Mouse (Mus musculus): ENCODE measurements around the gene Btbd9.
"Not testable (repeated sequence)": the region's sequence is repeated elsewhere in the genome, so short reads cannot be mapped to it uniquely, and the experiment has no call there.

Gene Btbd9

GRCm38 (mm10) chr17:30553027-30553937 is 23.0 kb downstream of the Btbd9 start:
- peak; percentile 30 for DNase-seq

GRCm38 (mm10) chr17:30550774-30551107 is 25.5 kb downstream of the Btbd9 start:
- DNase-seq, result peak; percentile 78

- DNase-seq, result peak; percentile 26
Measured at GRCm38 (mm10) chr17:30549899-30550773, 26.2 kb downstream of the Btbd9 start.

- peak; percentile 23 for DNase-seq
Measured at GRCm38 (mm10) chr17:30539098-30539497, 37.2 kb downstream of the Btbd9 start.

- no peak for DNase-seq
Measured at GRCm38 (mm10) chr17:30536651-30537050, 39.6 kb downstream of the Btbd9 start.

GRCm38 (mm10) chr17:30533098-30533497 is 43.2 kb downstream of the Btbd9 start:
- no peak for DNase-seq

GRCm38 (mm10) chr17:30530542-30530940 is 45.7 kb downstream of the Btbd9 start:
- DNase-seq, result no peak

GRCm38 (mm10) chr17:30529632-30530541 is 46.4 kb downstream of the Btbd9 start:
- DNase-seq, result no peak

GRCm38 (mm10) chr17:30525405-30526295 is 50.6 kb downstream of the Btbd9 start:
- no peak for DNase-seq

- DNase-seq, result peak; percentile 26
Measured at GRCm38 (mm10) chr17:30524451-30524850, 51.8 kb downstream of the Btbd9 start.

- no peak for DNase-seq
Measured at GRCm38 (mm10) chr17:30523783-30524182, 52.5 kb downstream of the Btbd9 start.

GRCm38 (mm10) chr17:30522406-30523078 is 53.7 kb downstream of the Btbd9 start:
- DNase-seq, result no peak

- DNase-seq, result not testable (repeated sequence)
Measured at GRCm38 (mm10) chr17:30519172-30519512, 57.1 kb downstream of the Btbd9 start.

- no peak for DNase-seq
Measured at GRCm38 (mm10) chr17:30518431-30519171, 57.7 kb downstream of the Btbd9 start.

- no peak for DNase-seq
Measured at GRCm38 (mm10) chr17:30516580-30517340, 59.5 kb downstream of the Btbd9 start.

GRCm38 (mm10) chr17:30515401-30515800 is 60.9 kb downstream of the Btbd9 start:
- DNase-seq, result no peak

- no peak for DNase-seq
Measured at GRCm38 (mm10) chr17:30513034-30513433, 63.3 kb downstream of the Btbd9 start.

- no peak for DNase-seq
Measured at GRCm38 (mm10) chr17:30512531-30512930, 63.8 kb downstream of the Btbd9 start.

- DNase-seq, result no peak
Measured at GRCm38 (mm10) chr17:30512007-30512406, 64.3 kb downstream of the Btbd9 start.

- DNase-seq, result no peak
Measured at GRCm38 (mm10) chr17:30511399-30511798, 64.9 kb downstream of the Btbd9 start.
